Comparison of ENCODE assay signal across 16 mouse cellular contexts in genomic region chr17:35635202-35635601, GRCm38 (mm10). TPM values are rescaled to one million over a fixed set of nuclear protein-coding genes. Genes with fewer than 3 reads are reported as not detected.
A peak's percentile ranks its signal among the peaks of the same experiment; 100 is the strongest.
DNase-seq lines count a peak whose midpoint lies in the region; ATAC-seq and TF ChIP-seq lines count a peak whose summit lies in the region.
"Had no signal": no experiment of that assay in that cellular context is flagged by ENCODE, and none has a peak within 500 bp of the region (broad histone marks: within the 10 kb centered on the region; RNA-seq: fewer than 3 reads in every experiment).

No protein-coding gene starts in this region.

- peak; percentile 50 for TF ChIP-seq CTCF in forebrain, postnatal 0 days (IDR thresholded peaks at IDR 0.05; ENCODE audit: low read depth)

- H3K4me3 ChIP-seq in forebrain, postnatal 0 days (ENCODE audit: low read depth, low read length) = no peak overlapping the region
- no peak overlapping the region for H3K4me3 ChIP-seq in forebrain, embryonic 13.5 days
- H3K4me3 ChIP-seq in lung, embryonic 15.5 days = no peak overlapping the region
- no peak overlapping the region for H3K4me3 ChIP-seq in kidney, embryonic 14.5 days (ENCODE audit: low read length)

- H3K4me2 ChIP-seq in forebrain, postnatal 0 days (ENCODE audit: low read depth) = no peak overlapping the region
- H3K4me2 ChIP-seq in forebrain, embryonic 13.5 days = no peak overlapping the region
- peak overlapping the region; percentile 76; the same call in 1 of the 2 replicates for H3K4me2 ChIP-seq in lung, embryonic 15.5 days
- H3K4me2 ChIP-seq in kidney, embryonic 14.5 days (replicated peaks; ENCODE audit: low read depth, low read length) = no peak overlapping the region

- H3K27me3 ChIP-seq in forebrain, postnatal 0 days (ENCODE audit: insufficient read depth, low read length) = no peaks in the 10 kb centered on the region
- no peaks in the 10 kb centered on the region for H3K27me3 ChIP-seq in forebrain, embryonic 13.5 days
- peaks cover 5% of the 10 kb centered on the region; the same call in 1 of the 2 replicates for H3K27me3 ChIP-seq in lung, embryonic 15.5 days
- H3K27me3 ChIP-seq in kidney, embryonic 14.5 days (ENCODE audit: control insufficient read depth, insufficient read depth, low read length) = no peaks in the 10 kb centered on the region

- peak; percentile 28; the same call in 1 of the 2 replicates for ATAC-seq in forebrain, postnatal 0 days
- ATAC-seq in forebrain, embryonic 13.5 days = no peak
- ATAC-seq in lung, embryonic 15.5 days (ENCODE audit: borderline replicate concordance, extremely low read depth, low FRiP score, low TSS enrichment) = no peak
- no peak for ATAC-seq in kidney, embryonic 14.5 days (ENCODE audit: low FRiP score, low TSS enrichment)

- peak; percentile 27 for DNase-seq in forebrain, postnatal 0 days
- DNase-seq in lung, postnatal 36 days = no peak
- DNase-seq in NIH3T3 (ENCODE audit: low read depth) = peak; percentile 51
- peak; percentile 32 for DNase-seq in retina, postnatal 1 day

- H3K4me1 ChIP-seq in forebrain, postnatal 0 days (ENCODE audit: insufficient read depth) = no peaks in the 10 kb centered on the region
- H3K4me1 ChIP-seq in forebrain, embryonic 13.5 days = 0 out of 2 replicates have a peak, but pooled peaks cover 2% of the 10 kb centered on the region
- peaks cover 43% of the 10 kb centered on the region for H3K4me1 ChIP-seq in lung, embryonic 15.5 days
- H3K4me1 ChIP-seq in kidney, embryonic 14.5 days (ENCODE audit: control insufficient read depth, insufficient read depth, low read length) = no peaks in the 10 kb centered on the region

- H3K9ac ChIP-seq in forebrain, postnatal 0 days = no peak overlapping the region
- no peak overlapping the region for H3K9ac ChIP-seq in forebrain, embryonic 13.5 days
- no peak overlapping the region for H3K9ac ChIP-seq in lung, embryonic 15.5 days
- no peak overlapping the region for H3K9ac ChIP-seq in kidney, embryonic 14.5 days (ENCODE audit: low read depth, low read length)

- no peak overlapping the region for H3K27ac ChIP-seq in forebrain, postnatal 0 days (ENCODE audit: low read depth, low read length)
- no peak overlapping the region for H3K27ac ChIP-seq in forebrain, embryonic 13.5 days
- H3K27ac ChIP-seq in lung, embryonic 15.5 days = peak overlapping the region; percentile 31; the same call in 1 of the 2 replicates
- no peak overlapping the region for H3K27ac ChIP-seq in kidney, embryonic 14.5 days (ENCODE audit: low read depth, low read length)

- WGBS in forebrain, postnatal 0 days = 83% methylated on average over 3 of the region's 3 CpGs
- WGBS in forebrain, embryonic 13.5 days = 79% methylated on average over 3 of the region's 3 CpGs
- WGBS in lung, embryonic 15.5 days = 75% methylated on average over 3 of the region's 3 CpGs
- 79% methylated on average over 3 of the region's 3 CpGs for WGBS in kidney, embryonic 14.5 days

- H3K36me3 ChIP-seq in forebrain, postnatal 0 days (ENCODE audit: insufficient read depth) = no peaks in the 10 kb centered on the region
- H3K36me3 ChIP-seq in forebrain, embryonic 13.5 days (ENCODE audit: poor library complexity, severe bottlenecking) = no peaks in the 10 kb centered on the region
- no peaks in the 10 kb centered on the region for H3K36me3 ChIP-seq in lung, embryonic 15.5 days
- H3K36me3 ChIP-seq in kidney, embryonic 14.5 days (ENCODE audit: control insufficient read depth, insufficient read depth, low read length) = no peaks in the 10 kb centered on the region

- H3K9me3 ChIP-seq in forebrain, postnatal 0 days (ENCODE audit: low read length) = no peaks in the 10 kb centered on the region
- H3K9me3 ChIP-seq in forebrain, embryonic 13.5 days (replicated peaks) = no peaks in the 10 kb centered on the region
- no peaks in the 10 kb centered on the region for H3K9me3 ChIP-seq in lung, embryonic 15.5 days
- H3K9me3 ChIP-seq in kidney, embryonic 14.5 days (ENCODE audit: control insufficient read depth, low read length) = no peaks in the 10 kb centered on the region

RNA-seq across cellular contexts. Expression of gene Mucl3, which starts 8.3 kb away (rescaled TPM):
- total RNA-seq in forebrain, postnatal 0 days (2014; rRNA removed) = 0.15 TPM in 1 of 2 replicates, not detected in the other
- polyA plus RNA-seq in forebrain, postnatal 0 days (2015; fragmentation: Nextera tagmentation; extraction: Ambion mirVana) = not detected in 2 replicates
- 0.06 TPM in 1 of 2 replicates, not detected in the other for polyA plus RNA-seq in forebrain, embryonic 13.5 days (2015; fragmentation: Nextera tagmentation; extraction: Ambion mirVana)
- 1.2 and 1.3 TPM in 2 replicates for polyA plus RNA-seq in lung, embryonic 15.5 days (2015; fragmentation: Nextera tagmentation; extraction: Ambion mirVana)
- polyA plus RNA-seq in kidney, embryonic 14.5 days (2014; fragmentation: Nextera tagmentation; extraction: Ambion mirVana) = 0.15 and 0.24 TPM in 2 replicates
- total RNA-seq: heart, adult 18-20 months; hematopoietic stem cell, adult 5-6 weeks; left cerebral cortex, postnatal 25 days; neutrophil, adult 5-6 weeks had no signal

RNA-seq across cellular contexts. Expression of gene Gm9573, which starts 8.8 kb away (rescaled TPM):
- total RNA-seq in forebrain, postnatal 0 days (2014; rRNA removed) = not detected in 2 replicates
- not detected in 2 replicates for polyA plus RNA-seq in forebrain, postnatal 0 days (2015; fragmentation: Nextera tagmentation; extraction: Ambion mirVana)
- polyA plus RNA-seq in forebrain, embryonic 13.5 days (2015; fragmentation: Nextera tagmentation; extraction: Ambion mirVana) = not detected in 2 replicates
- polyA plus RNA-seq in lung, embryonic 15.5 days (2015; fragmentation: Nextera tagmentation; extraction: Ambion mirVana) = not detected in 2 replicates
- polyA plus RNA-seq in kidney, embryonic 14.5 days (2014; fragmentation: Nextera tagmentation; extraction: Ambion mirVana) = not detected in 2 replicates
- total RNA-seq: ES-E14; heart, adult 18-20 months; hematopoietic stem cell, adult 5-6 weeks; left cerebral cortex, postnatal 25 days had no signal
- polyA plus RNA-seq: embryonic facial prominence, embryonic 11.5 days; midbrain, embryonic 16.5 days; small intestine, adult 2 months; testis, adult 2 months had no signal

RNA-seq across cellular contexts. Expression of gene Vars2, which starts 32.2 kb away (rescaled TPM):
- 29.5 and 42.0 TPM in 2 replicates for total RNA-seq in forebrain, postnatal 0 days (2014; rRNA removed)
- 8.5 and 10.4 TPM in 2 replicates for polyA plus RNA-seq in forebrain, postnatal 0 days (2015; fragmentation: Nextera tagmentation; extraction: Ambion mirVana)
- polyA plus RNA-seq in forebrain, embryonic 13.5 days (2015; fragmentation: Nextera tagmentation; extraction: Ambion mirVana) = 12.7 and 17.0 TPM in 2 replicates
- 20.7 and 22.4 TPM in 2 replicates for polyA plus RNA-seq in lung, embryonic 15.5 days (2015; fragmentation: Nextera tagmentation; extraction: Ambion mirVana)
- 9.5 and 16.8 TPM in 2 replicates for polyA plus RNA-seq in kidney, embryonic 14.5 days (2014; fragmentation: Nextera tagmentation; extraction: Ambion mirVana)

RNA-seq across cellular contexts. Expression of gene Sfta2, which starts 33.9 kb away (rescaled TPM):
- not detected in 2 replicates for total RNA-seq in forebrain, postnatal 0 days (2014; rRNA removed)
- polyA plus RNA-seq in forebrain, postnatal 0 days (2015; fragmentation: Nextera tagmentation; extraction: Ambion mirVana) = not detected in 2 replicates
- not detected in 2 replicates for polyA plus RNA-seq in forebrain, embryonic 13.5 days (2015; fragmentation: Nextera tagmentation; extraction: Ambion mirVana)
- polyA plus RNA-seq in lung, embryonic 15.5 days (2015; fragmentation: Nextera tagmentation; extraction: Ambion mirVana) = 111 and 121 TPM in 2 replicates
- 3.3 and 4.2 TPM in 2 replicates for polyA plus RNA-seq in kidney, embryonic 14.5 days (2014; fragmentation: Nextera tagmentation; extraction: Ambion mirVana)
- total RNA-seq: ES-E14; heart, adult 18-20 months; hematopoietic stem cell, adult 5-6 weeks; left cerebral cortex, postnatal 25 days; neutrophil, adult 5-6 weeks had no signal
- polyA plus RNA-seq: embryonic facial prominence, embryonic 11.5 days; midbrain, embryonic 16.5 days; small intestine, adult 2 months; testis, adult 2 months had no signal

RNA-seq across cellular contexts. Expression of gene Gtf2h4, which starts 38.3 kb away (rescaled TPM):
- total RNA-seq in forebrain, postnatal 0 days (2014; rRNA removed) = 21.2 and 30.9 TPM in 2 replicates
- 20.9 and 22.1 TPM in 2 replicates for polyA plus RNA-seq in forebrain, postnatal 0 days (2015; fragmentation: Nextera tagmentation; extraction: Ambion mirVana)
- polyA plus RNA-seq in forebrain, embryonic 13.5 days (2015; fragmentation: Nextera tagmentation; extraction: Ambion mirVana) = 36.3 and 42.6 TPM in 2 replicates
- polyA plus RNA-seq in lung, embryonic 15.5 days (2015; fragmentation: Nextera tagmentation; extraction: Ambion mirVana) = 48.8 and 49.9 TPM in 2 replicates
- polyA plus RNA-seq in kidney, embryonic 14.5 days (2014; fragmentation: Nextera tagmentation; extraction: Ambion mirVana) = 50.7 and 56.7 TPM in 2 replicates
